Mouse (Mus musculus): ENCODE data around the gene Tmem232. TPM values are rescaled to one million over a fixed set of nuclear protein-coding genes. Genes with fewer than 3 reads are reported as not detected.
A peak's percentile ranks its signal among the peaks of the same experiment; 100 is the strongest.
"Not testable (repeated sequence)": the region's sequence is repeated elsewhere in the genome, so short reads cannot be mapped to it uniquely, and the experiment has no call there.

The Tmem232 gene
- polyA plus RNA-seq, 1 experiment from 2014 or later, result 0.14 TPM

DNA sequence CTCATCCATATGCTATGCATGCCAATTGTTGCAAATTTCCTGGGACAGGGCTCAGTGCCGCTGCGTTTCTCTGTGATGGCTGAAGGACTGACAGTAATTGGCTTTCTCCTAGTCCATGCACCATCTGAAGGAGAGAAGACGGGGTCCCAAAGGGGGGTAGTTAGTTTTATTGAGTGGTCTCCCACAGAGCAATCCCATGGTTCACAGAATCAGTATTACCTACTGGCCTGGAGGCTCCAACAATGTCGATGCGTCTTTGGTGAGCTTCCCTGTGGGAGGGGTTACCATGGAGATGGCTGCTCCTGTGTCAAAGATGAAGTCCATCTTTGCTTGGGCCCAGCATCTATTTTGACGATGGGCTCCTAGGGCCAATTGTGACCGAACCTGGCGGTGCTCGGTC, 18.2 kb upstream of the Tmem232 start:
- peaks cover 8% of the 10 kb centered on the region; the same call in 1 of the 2 replicates for H3K4me1 ChIP-seq (replicated peaks)
- no peaks in the 10 kb centered on the region for H3K36me3 ChIP-seq
- H3K27ac ChIP-seq, result no peak overlapping the region
- WGBS, result 57% methylated on average over 9 of the region's 9 CpGs
- no peaks in the 10 kb centered on the region for H3K9me3 ChIP-seq
- H3K4me3 ChIP-seq, result 0 out of 2 replicates have a peak overlapping the region, but pooled peaks have one; percentile 12
- no peak for DNase-seq (ENCODE audit: low spot score)
- H3K27me3 ChIP-seq (ENCODE audit: insufficient read depth, poor library complexity, severe bottlenecking), result no peaks in the 10 kb centered on the region

DNA sequence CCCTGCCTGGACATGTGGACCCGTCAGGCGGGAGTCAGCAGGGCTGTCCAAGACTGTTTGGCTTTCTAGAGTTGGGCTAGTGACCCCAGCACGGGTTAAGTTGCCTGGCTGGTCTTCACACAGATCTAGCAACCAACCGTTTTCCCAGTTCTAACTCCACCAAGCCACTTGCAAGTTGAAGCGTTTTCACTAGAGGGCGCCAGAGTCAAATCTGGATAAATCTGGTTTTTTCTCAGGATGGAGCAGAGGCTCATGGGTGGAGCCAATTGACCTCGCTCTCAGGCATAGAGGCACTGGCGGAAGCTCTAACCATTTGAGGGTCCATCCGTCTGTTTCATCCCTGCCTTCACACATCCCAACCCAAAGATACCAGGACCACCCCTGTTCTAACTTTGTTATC, 17.6 kb upstream of the Tmem232 start:
- Histone ChIP-seq H3K27me3 (ENCODE audit: insufficient read depth, poor library complexity, severe bottlenecking) (no peaks in the 10 kb centered on the region), H3K4me1 (replicated peaks) (peaks cover 8% of the 10 kb centered on the region; the same call in 1 of the 2 replicates), H3K36me3 (no peaks in the 10 kb centered on the region), H3K4me3 (peak overlapping the region; percentile 12; the same call in 1 of the 2 replicates), H3K27ac (no peak overlapping the region), H3K9me3 (no peaks in the 10 kb centered on the region)
- WGBS, result 41% methylated on average over 9 of the region's 9 CpGs
- peak; percentile 61 for DNase-seq (ENCODE audit: low spot score)

DNA sequence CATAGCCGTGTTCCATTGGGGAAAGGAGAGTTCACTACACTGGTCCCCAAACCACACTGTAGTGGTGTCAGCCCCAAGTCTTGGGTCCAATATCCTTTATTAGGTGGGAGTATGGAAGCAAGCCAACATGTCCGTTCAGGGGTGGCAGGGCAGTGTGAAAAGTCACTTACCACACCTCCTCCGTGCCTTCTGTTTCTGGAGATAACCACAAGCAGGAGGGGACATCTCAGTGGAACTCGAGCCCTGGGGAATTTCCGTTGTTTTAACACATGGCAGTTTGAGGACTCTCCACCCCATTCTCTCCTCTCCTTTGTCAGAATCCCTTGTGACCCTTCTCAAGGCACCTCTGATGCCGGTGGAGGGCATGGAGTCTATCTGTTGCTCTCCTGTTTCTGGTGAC, 16.6 kb upstream of the Tmem232 start:
- no peak for DNase-seq (ENCODE audit: low spot score)
- H3K4me3 ChIP-seq, result no peak overlapping the region

DNA sequence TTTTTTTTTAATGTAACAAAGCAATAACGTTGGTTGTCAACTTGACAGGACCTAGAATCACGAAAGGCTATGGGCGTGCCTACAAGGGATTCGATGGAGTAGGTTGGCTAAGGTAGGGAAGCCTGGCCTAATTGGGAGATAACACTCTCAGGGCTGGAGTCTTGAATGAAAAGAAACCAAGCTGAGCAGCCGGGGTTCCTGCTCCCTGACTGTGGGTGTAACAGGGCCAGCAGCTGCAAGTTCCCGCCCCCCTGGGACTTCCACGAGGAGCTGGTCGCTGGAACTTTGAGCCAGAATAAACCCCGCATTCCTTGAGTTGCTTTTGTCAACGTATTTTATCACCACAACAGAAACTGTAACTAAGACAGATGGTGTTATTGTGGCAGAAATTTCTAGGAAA, 16.2 kb upstream of the Tmem232 start:
- Histone ChIP-seq H3K9me3 (no peaks in the 10 kb centered on the region), H3K27me3 (ENCODE audit: insufficient read depth, poor library complexity, severe bottlenecking) (no peaks in the 10 kb centered on the region), H3K4me3 (no peak overlapping the region), H3K4me1 (replicated peaks) (peaks cover 8% of the 10 kb centered on the region; the same call in 1 of the 2 replicates), H3K36me3 (no peaks in the 10 kb centered on the region), H3K27ac (no peak overlapping the region)
- 70% methylated on average over 10 of the region's 10 CpGs for WGBS
- DNase-seq (ENCODE audit: low spot score), result no peak

More for the DNA sequence above, 16.6 kb upstream of the Tmem232 start:
- Histone ChIP-seq H3K27ac (no peak overlapping the region), H3K9me3 (no peaks in the 10 kb centered on the region), H3K27me3 (ENCODE audit: insufficient read depth, poor library complexity, severe bottlenecking) (no peaks in the 10 kb centered on the region), H3K36me3 (no peaks in the 10 kb centered on the region), H3K4me1 (replicated peaks) (peaks cover 8% of the 10 kb centered on the region; the same call in 1 of the 2 replicates)
- WGBS, result 85% methylated on average over 6 of the region's 6 CpGs

GRCm38 (mm10) chr17:65552426-65552997, 11.9 kb upstream of the Tmem232 start:
- DNase-seq (ENCODE audit: low spot score), result no peak
- 91% methylated on average over 12 of the region's 12 CpGs for WGBS
- no peaks in the 10 kb centered on the region for H3K27me3 ChIP-seq (ENCODE audit: insufficient read depth, poor library complexity, severe bottlenecking)
- no peaks in the 10 kb centered on the region for H3K4me1 ChIP-seq (replicated peaks)
- H3K9me3 ChIP-seq, result no peaks in the 10 kb centered on the region
- H3K4me3 ChIP-seq, result no peak overlapping the region
- H3K36me3 ChIP-seq, result no peaks in the 10 kb centered on the region
- H3K27ac ChIP-seq, result no peak overlapping the region

- Histone ChIP-seq H3K9me3 (no peaks in the 10 kb centered on the region), H3K27me3 (ENCODE audit: insufficient read depth, poor library complexity, severe bottlenecking) (no peaks in the 10 kb centered on the region), H3K4me1 (replicated peaks) (no peaks in the 10 kb centered on the region), H3K36me3 (no peaks in the 10 kb centered on the region), H3K27ac (no peak overlapping the region), H3K4me3 (no peak overlapping the region)
- 88% methylated on average over 4 of the region's 4 CpGs for WGBS
- DNase-seq (ENCODE audit: low spot score), result no peak
Measured at GRCm38 (mm10) chr17:65550357-65550756, 9.8 kb upstream of the Tmem232 start.

- no peak overlapping the region for H3K27ac ChIP-seq
- WGBS, result 83% methylated on average over 18 of the region's 18 CpGs
- no peaks in the 10 kb centered on the region for H3K36me3 ChIP-seq
- no peaks in the 10 kb centered on the region for H3K27me3 ChIP-seq (ENCODE audit: insufficient read depth, poor library complexity, severe bottlenecking)
- H3K9me3 ChIP-seq, result no peaks in the 10 kb centered on the region
- DNase-seq (ENCODE audit: low spot score), result no peak
- H3K4me3 ChIP-seq, result no peak overlapping the region
- H3K4me1 ChIP-seq (replicated peaks), result no peaks in the 10 kb centered on the region
Measured at GRCm38 (mm10) chr17:65548698-65549365, 8.2 kb upstream of the Tmem232 start.

- 91% methylated on average over 4 of the region's 4 CpGs for WGBS
- not testable (repeated sequence) for H3K27me3 ChIP-seq (ENCODE audit: insufficient read depth, poor library complexity, severe bottlenecking); H3K9me3 ChIP-seq; H3K36me3 ChIP-seq; H3K27ac ChIP-seq; H3K4me1 ChIP-seq (replicated peaks); H3K4me3 ChIP-seq; DNase-seq (ENCODE audit: low spot score)
Measured at GRCm38 (mm10) chr17:65546221-65546620, 5.6 kb upstream of the Tmem232 start.

DNA sequence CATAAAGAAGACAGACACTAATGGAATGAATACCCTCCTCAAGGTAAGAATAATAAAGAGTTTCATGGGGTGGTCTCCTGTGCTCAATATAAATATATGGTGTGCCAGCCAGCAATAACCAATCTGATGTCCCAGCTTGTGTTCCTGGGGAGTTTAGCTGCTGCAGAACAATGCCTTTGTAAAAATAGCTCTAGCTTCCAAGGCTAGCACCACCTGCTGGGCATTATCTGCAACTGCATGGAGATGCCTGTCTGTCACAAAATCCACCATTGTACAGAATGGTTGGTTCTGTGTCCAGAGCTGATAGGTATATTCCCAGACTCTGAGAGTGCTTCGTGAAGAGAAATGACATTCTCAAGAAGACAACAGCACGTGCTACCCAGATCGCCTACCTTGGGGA, 4.4 kb downstream of the Tmem232 start:
- H3K27ac ChIP-seq, result no peak overlapping the region
- H3K4me1 ChIP-seq (replicated peaks), result no peaks in the 10 kb centered on the region; the same call in 1 of the 2 replicates
- no peaks in the 10 kb centered on the region for H3K27me3 ChIP-seq (ENCODE audit: insufficient read depth, poor library complexity, severe bottlenecking)
- WGBS, result 26% methylated on average over 3 of the region's 3 CpGs
- H3K4me3 ChIP-seq, result no peak overlapping the region
- no peaks in the 10 kb centered on the region for H3K9me3 ChIP-seq
- H3K36me3 ChIP-seq, result no peaks in the 10 kb centered on the region
- peak; percentile 50 for DNase-seq (ENCODE audit: low spot score)

DNA sequence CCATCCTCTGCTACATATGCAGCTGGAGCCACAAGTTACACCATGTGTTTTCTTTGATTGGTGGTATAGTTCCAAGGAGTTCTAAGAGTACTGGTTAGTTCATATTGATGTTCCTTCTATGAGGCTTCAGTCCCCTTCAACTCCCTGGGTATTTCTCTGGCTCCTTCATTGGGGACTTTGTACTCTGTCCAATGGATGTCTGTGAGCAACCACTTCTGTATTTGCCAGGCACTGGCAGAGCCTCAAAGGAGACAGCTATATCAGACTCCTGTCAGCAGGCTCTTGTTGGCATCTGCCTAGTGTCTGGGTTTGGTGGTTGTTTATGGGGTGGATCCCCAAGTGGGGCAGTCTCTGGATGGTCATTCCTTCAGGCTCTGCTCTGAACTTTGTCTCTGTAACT, 8.2 kb downstream of the Tmem232 start:
- not testable (repeated sequence) for H3K4me1 ChIP-seq (replicated peaks); H3K27ac ChIP-seq; H3K9me3 ChIP-seq; DNase-seq (ENCODE audit: low spot score); H3K36me3 ChIP-seq; H3K27me3 ChIP-seq (ENCODE audit: insufficient read depth, poor library complexity, severe bottlenecking); H3K4me3 ChIP-seq

GRCm38 (mm10) chr17:65527529-65527928, 13.1 kb downstream of the Tmem232 start:
- 87% methylated on average over 5 of the region's 5 CpGs for WGBS
- Histone ChIP-seq H3K36me3 (no peaks in the 10 kb centered on the region), H3K4me1 (replicated peaks) (no peaks in the 10 kb centered on the region), H3K4me3 (no peak overlapping the region), H3K9me3 (no peaks in the 10 kb centered on the region), H3K27ac (no peak overlapping the region), H3K27me3 (ENCODE audit: insufficient read depth, poor library complexity, severe bottlenecking) (no peaks in the 10 kb centered on the region)
- DNase-seq (ENCODE audit: low spot score), result no peak

DNA sequence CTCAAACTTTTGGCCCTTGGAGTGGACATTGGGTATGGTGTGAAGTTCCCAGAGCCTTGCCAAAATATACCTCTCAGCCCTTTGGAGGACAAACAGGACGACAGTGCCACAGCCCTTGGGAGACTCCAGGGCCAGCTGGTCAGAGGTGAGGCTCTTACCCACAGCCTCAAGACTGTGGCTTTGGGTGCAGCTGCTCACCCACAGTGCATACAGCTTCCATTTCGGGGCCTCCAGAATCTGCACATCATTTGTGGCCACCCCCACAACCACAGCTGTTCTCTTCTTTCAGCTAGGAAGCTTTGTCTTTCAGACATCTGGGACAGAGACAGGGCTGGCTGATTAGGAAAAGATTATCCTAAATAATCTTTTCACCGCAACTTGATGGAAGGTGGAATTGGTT, 27.1 kb downstream of the Tmem232 start:
- Histone ChIP-seq H3K4me1 (replicated peaks) (no peaks in the 10 kb centered on the region), H3K9me3 (no peaks in the 10 kb centered on the region), H3K4me3 (no peak overlapping the region), H3K27ac (no peak overlapping the region), H3K36me3 (no peaks in the 10 kb centered on the region), H3K27me3 (ENCODE audit: insufficient read depth, poor library complexity, severe bottlenecking) (no peaks in the 10 kb centered on the region)
- DNase-seq (ENCODE audit: low spot score), result no peak
- WGBS, result 86% methylated on average over 3 of the region's 3 CpGs

DNA sequence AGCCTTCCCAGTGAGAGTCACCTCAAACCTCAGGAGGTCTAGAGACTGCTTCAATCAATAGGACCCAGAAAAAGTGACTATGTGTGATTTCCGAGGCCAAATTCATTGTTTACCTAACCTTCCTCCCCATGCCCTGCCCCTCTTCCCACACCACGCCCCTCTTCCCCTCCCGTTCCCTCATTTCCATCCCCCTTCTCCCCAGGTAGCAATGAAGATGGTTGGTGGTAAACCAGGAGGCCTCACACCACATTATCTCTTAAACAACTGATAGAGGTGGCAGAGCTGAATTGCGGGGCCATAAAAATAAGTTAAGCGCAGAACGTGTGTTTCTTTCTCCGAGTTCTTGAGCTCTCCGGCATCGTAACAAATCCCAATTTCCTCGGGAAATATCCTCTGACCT, 55.9 kb downstream of the Tmem232 start:
- no peak for DNase-seq (ENCODE audit: low spot score)
- WGBS, result 75% methylated on average over 10 of the region's 10 CpGs
- Histone ChIP-seq H3K9me3 (no peaks in the 10 kb centered on the region), H3K4me1 (replicated peaks) (no peaks in the 10 kb centered on the region), H3K27ac (no peak overlapping the region), H3K4me3 (no peak overlapping the region), H3K36me3 (no peaks in the 10 kb centered on the region), H3K27me3 (ENCODE audit: insufficient read depth, poor library complexity, severe bottlenecking) (no peaks in the 10 kb centered on the region)
